Mouse (Mus musculus): Measurements from ENCODE around the gene Nudt2.

DNA sequence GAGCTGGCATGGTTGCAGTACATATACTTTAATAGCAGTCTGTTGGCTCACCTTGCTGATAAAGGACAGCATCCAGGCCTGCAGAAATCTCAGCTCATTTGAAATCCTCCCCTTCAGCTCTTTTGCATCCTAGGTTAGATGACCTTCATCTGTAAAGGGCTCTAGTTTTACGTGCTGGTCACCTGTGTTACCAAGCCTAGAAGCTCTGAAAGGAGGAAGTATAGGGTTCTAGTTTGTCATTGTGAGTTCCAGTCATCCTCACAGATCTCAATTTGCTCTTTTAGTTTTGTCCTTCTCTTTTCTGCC lies 6.4 kb downstream of the Nudt2 start:
- TF ChIP-seq CTCF (IDR thresholded peaks at IDR 0.05; ENCODE audit: extremely low read depth, insufficient read depth, insufficient read length, insufficient replicate concordance) (no peak), POLR2A (IDR thresholded peaks at IDR 0.05; ENCODE audit: low read depth, low read length) (no peak)

Data from spleen, adult 2 months (tissue).